Mouse (Mus musculus) midbrain, embryonic 12.5 days (tissue): Measurements from ENCODE around the gene Srgap2. TPM values are rescaled to one million over a fixed set of nuclear protein-coding genes. Genes with fewer than 3 reads are reported as not detected.

Experiments used
- ATAC-seq: fragments of 200-750 bp; cut with Nextera tagmentation; 2 replicates; pipeline ENCODE4 v1.8.0; 2017; ENCODE audit warnings: low read depth, moderate TSS enrichment, moderate library complexity; ENCODE audit not compliant: low FRiP score
- H3K27ac ChIP-seq: fragments of 300-500 bp; sonication (generic); replicated peaks from 2 replicates; pipeline ENCODE4 v1.5.1; 2016; ENCODE audit warnings: mild to moderate bottlenecking
- H3K27me3 ChIP-seq: fragments of 300-500 bp; sonication (generic); 2 replicates; pipeline ENCODE4 v1.6.1; 2016; ENCODE audit warnings: mild to moderate bottlenecking
- H3K36me3 ChIP-seq: fragments of 300-500 bp; sonication (generic); 2 replicates; pipeline ENCODE4 v1.6.1; 2016
- H3K4me1 ChIP-seq: fragments of 300-500 bp; sonication (generic); 2 replicates; pipeline ENCODE4 v1.6.1; 2016
- H3K4me2 ChIP-seq: fragments of 300-500 bp; sonication (generic); replicated peaks from 2 replicates; pipeline ENCODE4 v1.6.1; 2016; ENCODE audit warnings: mild to moderate bottlenecking, moderate library complexity
- H3K4me3 ChIP-seq: fragments of 300-500 bp; sonication (generic); 2 replicates; pipeline ENCODE4 v1.5.1; 2016; ENCODE audit warnings: mild to moderate bottlenecking
- H3K9ac ChIP-seq: fragments of 300-500 bp; sonication (generic); replicated peaks from 2 replicates; pipeline ENCODE4 v1.6.1; 2016; ENCODE audit warnings: mild to moderate bottlenecking, moderate library complexity
- H3K9me3 ChIP-seq: fragments of 300-500 bp; sonication (generic); 2 replicates; pipeline ENCODE4 v1.6.1; 2016; ENCODE audit warnings: mild to moderate bottlenecking
- WGBS: fragments of 180-500 bp; shearing (Covaris S2); methylation state at CpG from one replicate; pipeline ENCODE4 v1.1.7; 2016; 5-methylcytosine and 5-hydroxymethylcytosine counted together
- polyA plus RNA-seq: library from polyadenylated mRNA; unstranded; fragments of >200 nt; fragmentation: Nextera tagmentation; extraction: Ambion mirVana; gene quantifications from 2 replicates; pipeline ENCODE4 v1.2.1, GENCODE M21; 2016

The Srgap2 gene
- polyA plus RNA-seq, 1 experiment from 2014 or later = 19.9 TPM

DNA sequence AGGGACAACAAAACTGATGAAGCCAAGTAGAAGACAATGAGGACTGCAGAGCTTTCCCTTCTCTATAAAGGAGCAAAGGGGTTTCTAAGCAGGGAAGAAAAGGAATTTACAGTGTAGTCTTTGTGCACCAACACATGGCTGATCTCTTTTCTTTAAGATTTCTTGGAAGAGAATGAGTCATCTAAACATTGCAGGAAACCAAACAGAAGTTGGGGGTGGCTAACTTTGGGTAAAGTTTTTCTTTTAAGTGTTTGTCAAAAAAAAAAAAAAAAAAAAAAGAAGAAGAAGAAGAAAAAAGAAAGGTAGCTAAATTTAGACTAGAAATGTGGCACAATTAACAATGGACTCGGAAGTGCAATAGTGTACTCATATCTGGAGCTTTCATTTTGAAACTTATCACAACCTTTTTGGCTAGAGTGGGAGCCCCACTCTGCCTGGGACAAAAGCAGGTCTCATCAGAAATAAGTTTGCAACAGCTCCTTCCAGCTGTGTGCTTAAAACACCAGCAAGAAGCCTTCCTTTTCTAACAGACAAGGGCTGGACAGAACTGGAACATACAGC, 148.2 kb downstream of the Srgap2 start:
- peaks cover 23% of the 10 kb centered on the region for H3K4me1 ChIP-seq
- no peak for ATAC-seq
- H3K4me2 ChIP-seq = no peak overlapping the region
- 0 out of 2 replicates have a peak, but pooled peaks cover 5% of the 10 kb centered on the region for H3K36me3 ChIP-seq
- no peaks in the 10 kb centered on the region for H3K9me3 ChIP-seq
- H3K27ac ChIP-seq = 0 out of 2 replicates have a peak overlapping the region, but pooled peaks have one; percentile 15
- 82% methylated on average over 1 of the region's 1 CpGs for WGBS
- no peak overlapping the region for H3K4me3 ChIP-seq
- no peaks in the 10 kb centered on the region for H3K27me3 ChIP-seq
- H3K9ac ChIP-seq = no peak overlapping the region

DNA sequence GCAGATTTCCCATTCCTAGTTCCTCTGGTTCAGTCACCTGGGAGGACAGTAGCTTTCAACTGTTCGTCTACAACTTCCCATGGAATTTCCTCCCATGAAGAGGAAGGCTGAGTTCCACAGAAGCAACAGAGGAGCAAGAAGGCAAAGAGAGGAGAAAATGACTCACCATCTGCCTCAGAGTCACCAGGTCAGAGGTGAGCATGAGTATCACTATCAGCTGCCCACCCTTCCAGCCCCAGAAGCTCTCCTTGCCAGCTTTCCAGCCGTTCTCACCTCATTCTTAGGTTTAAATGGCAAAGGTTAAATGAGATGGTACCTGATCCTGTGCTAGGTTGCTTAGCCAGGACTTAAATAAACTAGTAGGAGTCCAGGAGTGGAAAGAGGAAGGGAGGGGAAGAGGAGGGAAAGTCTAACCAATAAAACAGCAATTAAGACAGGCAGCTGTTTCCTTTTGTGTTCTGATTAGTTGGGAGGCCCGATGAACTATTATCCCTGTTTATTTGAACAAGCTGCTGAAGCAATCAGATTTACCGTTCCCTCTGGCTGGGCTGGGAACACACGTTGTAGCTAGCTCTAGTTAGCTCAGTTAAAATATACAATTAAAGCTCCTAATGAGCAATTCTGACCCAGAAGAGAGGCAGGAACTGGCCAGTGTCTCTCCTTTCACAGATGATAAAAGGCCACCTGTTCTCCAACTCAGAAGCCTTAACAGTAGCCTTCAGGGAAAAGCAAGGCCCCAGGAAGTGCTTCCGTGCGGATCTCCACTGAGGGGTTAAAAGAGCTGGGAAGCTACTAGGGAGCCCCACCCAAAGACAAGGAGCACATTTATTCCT, 148.9 kb downstream of the Srgap2 start:
- H3K4me2 ChIP-seq = no peak overlapping the region
- no peak for ATAC-seq
- 0 out of 2 replicates have a peak overlapping the region, but pooled peaks have one; percentile 15 for H3K27ac ChIP-seq
- H3K4me1 ChIP-seq = peaks cover 23% of the 10 kb centered on the region
- H3K36me3 ChIP-seq = 0 out of 2 replicates have a peak, but pooled peaks cover 5% of the 10 kb centered on the region
- no peak overlapping the region for H3K9ac ChIP-seq
- WGBS = 61% methylated on average over 7 of the region's 7 CpGs
- no peaks in the 10 kb centered on the region for H3K9me3 ChIP-seq
- no peaks in the 10 kb centered on the region for H3K27me3 ChIP-seq
- no peak overlapping the region for H3K4me3 ChIP-seq

GRCm38 (mm10) chr1:131365832-131366231, 161.3 kb downstream of the Srgap2 start:
- no peak overlapping the region for H3K27ac ChIP-seq
- ATAC-seq = no peak
- no peak overlapping the region for H3K4me2 ChIP-seq
- H3K36me3 ChIP-seq = peaks cover 7% of the 10 kb centered on the region; the same call in 1 of the 2 replicates
- 58% methylated on average over 1 of the region's 1 CpGs for WGBS
- H3K4me1 ChIP-seq = no peaks in the 10 kb centered on the region
- no peaks in the 10 kb centered on the region for H3K9me3 ChIP-seq
- no peak overlapping the region for H3K4me3 ChIP-seq
- no peak overlapping the region for H3K9ac ChIP-seq
- H3K27me3 ChIP-seq = no peaks in the 10 kb centered on the region

DNA sequence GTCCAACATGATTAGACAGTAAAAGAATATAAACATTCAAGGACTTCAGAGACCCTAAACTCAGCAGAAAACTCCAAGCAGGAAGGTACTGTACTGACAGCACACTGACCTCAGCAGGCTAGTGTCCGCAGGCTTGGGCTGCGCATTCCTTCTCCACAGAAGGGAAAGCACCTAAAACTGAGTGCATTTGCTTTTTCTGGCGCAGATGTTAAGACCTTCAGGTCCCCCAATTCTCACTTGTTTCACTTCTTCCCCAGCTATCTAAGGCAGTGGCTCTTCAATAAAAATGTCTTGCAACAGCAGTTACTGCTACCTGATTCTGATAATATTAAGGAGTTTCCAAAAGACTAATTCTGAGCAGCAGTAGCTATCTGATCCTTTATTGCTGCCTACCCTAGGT, 162.7 kb downstream of the Srgap2 start:
- Histone ChIP-seq H3K9ac (no peak overlapping the region), H3K4me3 (no peak overlapping the region), H3K4me2 (no peak overlapping the region), H3K27ac (no peak overlapping the region), H3K36me3 (peaks cover 7% of the 10 kb centered on the region; the same call in 1 of the 2 replicates), H3K9me3 (no peaks in the 10 kb centered on the region), H3K27me3 (no peaks in the 10 kb centered on the region), H3K4me1 (no peaks in the 10 kb centered on the region)
- no peak for ATAC-seq
- WGBS = 100% methylated on average over 3 of the region's 3 CpGs

- H3K27ac ChIP-seq = no peak overlapping the region
These were observed 163.3 kb downstream of the Srgap2 start for GRCm38 (mm10) chr1:131363887-131364286.

DNA sequence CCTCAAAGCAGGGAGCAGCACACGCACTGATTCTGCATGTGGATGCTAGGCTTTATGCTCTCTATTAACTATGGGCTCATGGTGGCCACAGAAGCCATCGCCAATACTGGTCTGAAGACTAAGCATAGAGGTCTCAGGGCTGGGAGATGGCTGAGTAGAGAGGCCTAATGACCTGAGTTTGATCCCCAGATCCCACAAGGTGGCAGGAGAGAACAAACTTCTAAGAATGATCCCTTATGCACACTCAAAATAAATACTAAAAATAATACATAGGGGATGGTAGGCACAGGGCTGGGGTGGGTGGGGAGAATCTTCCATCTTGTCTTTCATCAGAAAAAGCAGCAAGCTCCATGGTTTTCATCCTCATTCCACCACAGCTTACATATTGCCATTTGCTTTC, 165.1 kb downstream of the Srgap2 start:
- Histone ChIP-seq H3K36me3 (peaks cover 7% of the 10 kb centered on the region; the same call in 1 of the 2 replicates), H3K9ac (no peak overlapping the region), H3K4me1 (no peaks in the 10 kb centered on the region), H3K4me3 (no peak overlapping the region), H3K27ac (no peak overlapping the region), H3K27me3 (no peaks in the 10 kb centered on the region), H3K4me2 (no peak overlapping the region), H3K9me3 (no peaks in the 10 kb centered on the region)
- ATAC-seq = no peak
- WGBS = 97% methylated on average over 2 of the region's 2 CpGs

More at GRCm38 (mm10) chr1:131363887-131364286, 163.3 kb downstream of the Srgap2 start:
- Histone ChIP-seq H3K36me3 (peaks cover 7% of the 10 kb centered on the region; the same call in 1 of the 2 replicates), H3K4me2 (no peak overlapping the region), H3K4me1 (no peaks in the 10 kb centered on the region), H3K27me3 (no peaks in the 10 kb centered on the region), H3K9ac (no peak overlapping the region), H3K4me3 (no peak overlapping the region), H3K9me3 (no peaks in the 10 kb centered on the region)
- 81% methylated on average over 3 of the region's 3 CpGs for WGBS
- ATAC-seq = no peak

DNA sequence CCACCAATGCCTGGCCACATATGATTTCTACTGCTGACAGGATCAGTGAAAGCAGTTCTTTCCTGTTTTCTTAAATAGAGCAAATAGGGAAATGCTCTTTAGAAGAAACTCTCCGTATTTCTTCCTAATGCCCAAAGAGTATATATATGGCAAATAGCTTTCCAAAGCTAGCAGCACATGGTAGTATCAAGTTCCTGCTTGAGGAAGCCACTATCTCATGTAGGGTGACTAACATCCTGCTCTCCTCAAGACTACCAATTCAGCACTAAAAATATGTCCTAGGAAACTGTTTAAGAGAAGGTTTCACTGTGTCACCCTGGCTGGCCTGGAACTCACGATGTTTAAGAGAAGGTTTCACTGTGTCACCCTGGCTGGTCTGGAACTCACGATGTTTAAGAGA, 166.4 kb downstream of the Srgap2 start:
- no peak overlapping the region for H3K27ac ChIP-seq
- peaks cover 16% of the 10 kb centered on the region; the same call in 1 of the 2 replicates for H3K36me3 ChIP-seq
- H3K9me3 ChIP-seq = no peaks in the 10 kb centered on the region
- H3K4me3 ChIP-seq = no peak overlapping the region
- no peaks in the 10 kb centered on the region for H3K27me3 ChIP-seq
- WGBS = 89% methylated on average over 3 of the region's 3 CpGs
- no peak for ATAC-seq
- no peak overlapping the region for H3K9ac ChIP-seq
- no peak overlapping the region for H3K4me2 ChIP-seq
- H3K4me1 ChIP-seq = no peaks in the 10 kb centered on the region

DNA sequence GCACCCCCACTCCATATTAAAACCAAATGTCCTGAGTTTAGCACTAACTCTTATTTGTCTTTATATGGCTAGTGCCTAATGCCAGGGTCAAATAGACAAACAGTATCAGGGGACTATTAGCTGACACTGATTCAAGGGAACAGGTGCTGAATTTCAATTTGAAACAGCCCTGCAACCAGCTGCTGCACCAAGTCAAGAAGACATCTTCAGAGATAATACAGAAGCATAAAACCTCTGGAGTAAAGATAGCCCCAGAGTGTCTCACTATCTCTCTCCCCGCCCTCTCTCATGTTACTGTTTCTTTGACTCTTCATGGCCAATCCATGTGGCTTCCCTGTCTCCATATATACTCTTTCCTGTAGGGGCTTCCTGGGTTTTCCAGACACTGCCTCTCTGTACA, 167.5 kb downstream of the Srgap2 start:
- no peak overlapping the region for H3K27ac ChIP-seq
- ATAC-seq = no peak
- H3K36me3 ChIP-seq = peaks cover 26% of the 10 kb centered on the region
- no peaks in the 10 kb centered on the region for H3K27me3 ChIP-seq
- H3K4me2 ChIP-seq = no peak overlapping the region
- no peaks in the 10 kb centered on the region for H3K4me1 ChIP-seq
- 96% methylated on average over 1 of the region's 1 CpGs for WGBS
- no peak overlapping the region for H3K9ac ChIP-seq
- H3K9me3 ChIP-seq = no peaks in the 10 kb centered on the region
- H3K4me3 ChIP-seq = no peak overlapping the region

DNA sequence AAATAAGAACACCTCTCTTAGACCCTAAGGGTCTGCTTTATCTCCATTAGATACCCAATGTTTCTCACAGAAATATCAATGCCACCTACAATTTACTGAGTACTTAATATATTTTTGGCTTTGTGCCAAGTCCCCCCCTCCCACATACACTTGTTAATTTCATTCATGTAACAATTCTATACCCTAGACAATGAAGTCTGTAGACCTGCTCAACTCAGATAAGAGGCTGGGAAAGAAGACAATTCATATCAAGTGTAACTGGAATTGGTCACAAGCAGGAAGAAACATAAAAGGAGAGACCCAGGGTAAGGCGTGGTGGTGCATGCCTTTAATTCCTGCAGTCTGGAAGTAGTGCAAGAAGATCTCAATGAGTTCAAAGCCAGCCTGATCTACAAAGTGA, 169.9 kb downstream of the Srgap2 start:
- Histone ChIP-seq H3K27me3 (no peaks in the 10 kb centered on the region), H3K9me3 (no peaks in the 10 kb centered on the region), H3K9ac (no peak overlapping the region), H3K4me3 (no peak overlapping the region), H3K4me2 (no peak overlapping the region), H3K4me1 (no peaks in the 10 kb centered on the region), H3K27ac (no peak overlapping the region), H3K36me3 (peaks cover 25% of the 10 kb centered on the region)
- 93% methylated on average over 1 of the region's 1 CpGs for WGBS
- no peak for ATAC-seq

DNA sequence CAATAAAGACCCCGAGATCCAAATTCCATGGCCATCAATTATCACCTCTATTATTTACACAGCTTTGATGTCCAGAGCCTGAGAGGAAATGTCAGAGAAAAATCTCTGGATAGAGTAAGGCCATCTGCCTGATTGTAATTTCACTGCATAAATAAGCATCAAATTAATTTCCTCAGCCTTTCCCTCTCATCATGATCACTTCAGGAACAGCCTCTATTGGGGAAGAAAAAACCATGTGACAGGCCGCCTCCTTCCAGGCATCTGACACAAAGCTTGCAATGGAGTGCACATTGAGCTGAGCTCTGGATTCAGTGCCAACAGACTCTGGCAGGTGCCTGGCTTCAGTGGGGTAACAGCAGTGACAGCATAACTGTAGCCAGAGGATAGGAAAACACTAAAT, 175.7 kb downstream of the Srgap2 start:
- Histone ChIP-seq H3K36me3 (peaks cover 40% of the 10 kb centered on the region), H3K4me1 (peaks cover 5% of the 10 kb centered on the region; the same call in 1 of the 2 replicates), H3K9me3 (no peaks in the 10 kb centered on the region), H3K4me3 (no peak overlapping the region), H3K27me3 (no peaks in the 10 kb centered on the region), H3K27ac (peak overlapping the region; percentile 52; the same call in 1 of the 2 replicates), H3K4me2 (no peak overlapping the region), H3K9ac (no peak overlapping the region)
- ATAC-seq = peak; percentile 68
- WGBS = 53% methylated on average over 2 of the region's 2 CpGs

DNA sequence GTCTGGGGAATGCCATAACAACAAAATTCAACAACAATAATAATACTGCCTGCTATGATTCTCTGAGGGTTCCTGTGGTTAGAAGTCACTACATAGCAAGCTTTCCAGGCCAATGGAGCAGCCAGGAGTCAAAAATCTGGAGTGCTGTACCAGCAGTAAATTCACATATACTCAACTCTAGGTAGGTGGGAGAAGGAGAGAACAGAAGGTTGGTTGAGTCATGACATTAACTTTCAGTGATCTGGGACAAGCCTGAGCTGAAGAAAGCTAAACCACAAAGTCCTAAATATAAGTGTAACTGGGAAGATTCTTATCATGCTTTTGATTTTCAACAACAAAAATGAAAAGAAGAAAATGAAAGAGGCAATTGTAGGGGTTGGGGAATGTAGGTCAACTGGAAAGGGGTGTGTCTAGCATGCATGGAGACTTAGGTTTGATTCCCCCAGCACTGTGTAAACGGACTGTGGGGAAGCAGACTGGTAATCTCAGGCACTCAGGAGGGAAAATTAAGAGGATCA, 177.1 kb downstream of the Srgap2 start:
- Histone ChIP-seq H3K36me3 (peaks cover 29% of the 10 kb centered on the region), H3K9ac (no peak overlapping the region)

DNA sequence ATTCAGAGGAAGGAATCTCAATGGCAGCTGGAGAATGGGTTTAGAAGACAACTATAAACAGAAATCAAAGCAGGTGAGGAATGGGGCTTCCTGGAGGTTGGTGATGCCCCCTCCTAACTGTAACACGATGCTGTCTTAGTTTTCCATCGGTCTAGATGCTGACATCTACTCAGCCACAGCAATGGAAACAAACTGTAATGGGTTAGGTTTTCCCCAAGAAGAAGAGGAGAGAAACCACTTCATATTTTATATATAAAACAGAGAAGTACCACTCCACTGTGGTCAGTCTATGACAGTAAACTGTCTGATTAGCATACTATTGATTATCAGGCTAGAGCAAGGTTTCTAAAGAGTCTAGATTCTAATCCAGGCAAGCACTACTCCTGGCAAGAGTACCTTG, 179.4 kb downstream of the Srgap2 start:
- Histone ChIP-seq H3K4me1 (peaks cover 5% of the 10 kb centered on the region; the same call in 1 of the 2 replicates), H3K4me3 (no peak overlapping the region), H3K27ac (no peak overlapping the region), H3K9ac (no peak overlapping the region), H3K9me3 (no peaks in the 10 kb centered on the region), H3K36me3 (peaks cover 29% of the 10 kb centered on the region), H3K27me3 (no peaks in the 10 kb centered on the region), H3K4me2 (no peak overlapping the region)
- WGBS = 94% methylated on average over 2 of the region's 2 CpGs
- no peak for ATAC-seq

More for the DNA sequence above, 177.1 kb downstream of the Srgap2 start:
- peaks cover 5% of the 10 kb centered on the region; the same call in 1 of the 2 replicates for H3K4me1 ChIP-seq
- H3K4me3 ChIP-seq = no peak overlapping the region
- 71% methylated on average over 1 of the region's 1 CpGs for WGBS
- H3K27me3 ChIP-seq = no peaks in the 10 kb centered on the region
- H3K4me2 ChIP-seq = no peak overlapping the region
- H3K9me3 ChIP-seq = no peaks in the 10 kb centered on the region
- no peak overlapping the region for H3K27ac ChIP-seq
- ATAC-seq = no peak
